Mouse (Mus musculus): ENCODE results near the gene Alg12. TPM values are rescaled to one million over a fixed set of nuclear protein-coding genes. Genes with fewer than 3 reads are reported as not detected.

The Alg12 gene
- polyA plus RNA-seq, 1 experiment from 2014 or later, result 8.8 TPM

DNA sequence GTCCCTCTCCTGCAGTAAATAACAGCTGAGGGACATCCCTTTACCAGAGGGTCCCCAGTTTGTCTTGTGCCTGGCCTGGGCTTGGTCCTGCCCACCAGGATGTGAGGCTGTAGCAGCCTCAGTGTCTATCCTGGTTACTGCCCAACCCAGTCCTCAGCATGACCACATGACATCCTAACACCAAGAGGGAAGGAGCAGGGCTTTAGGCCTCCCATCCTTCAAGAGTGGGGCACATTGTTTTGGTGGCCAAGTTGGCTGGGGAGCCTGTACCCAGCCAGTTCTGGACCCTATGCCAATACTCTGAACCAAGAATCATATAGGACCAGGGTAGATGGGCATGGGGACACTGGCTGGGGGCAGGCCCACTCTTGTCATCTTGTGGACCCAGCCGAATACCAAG, 29.5 kb upstream of the Alg12 start:
- Histone ChIP-seq H3K36me3 (ENCODE audit: control insufficient read depth, insufficient read depth) (no peaks in the 10 kb centered on the region), H3K9ac (replicated peaks; ENCODE audit: low read depth, low read length) (no peak overlapping the region), H3K4me1 (replicated peaks; ENCODE audit: control insufficient read depth, insufficient read depth, low read length) (no peaks in the 10 kb centered on the region), H3K9me3 (ENCODE audit: control insufficient read depth, low read length) (no peaks in the 10 kb centered on the region), H3K27ac (ENCODE audit: low read length) (no peak overlapping the region), H3K4me3 (replicated peaks; ENCODE audit: low read length) (no peak overlapping the region), H3K4me2 (ENCODE audit: low read length) (no peak overlapping the region), H3K27me3 (replicated peaks; ENCODE audit: control insufficient read depth, insufficient read depth, low read length) (no peaks in the 10 kb centered on the region)
- ATAC-seq, result no peak
- WGBS, result 100% methylated on average over 1 of the region's 1 CpGs

DNA sequence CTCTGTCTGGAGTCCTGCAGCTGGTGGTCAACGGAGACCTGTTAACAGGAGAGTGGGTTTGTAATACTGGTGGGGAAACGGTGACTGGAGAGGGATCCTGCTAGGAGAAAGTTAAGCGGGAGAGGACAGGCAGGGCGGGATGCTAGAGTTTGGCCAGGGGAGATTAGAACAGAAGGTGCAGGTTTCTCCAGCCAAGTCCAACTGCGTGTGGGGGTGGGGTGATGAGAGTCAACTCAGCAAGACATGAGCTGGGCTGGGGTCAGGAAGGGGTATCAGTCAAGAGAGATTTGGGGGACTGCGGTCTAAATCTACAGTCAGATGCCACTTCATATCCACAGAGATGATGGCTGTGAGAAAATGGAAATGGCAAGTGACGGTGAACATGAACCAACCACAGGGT, 25.8 kb upstream of the Alg12 start:
- no peak for ATAC-seq
- no peaks in the 10 kb centered on the region; the same call in 1 of the 2 replicates for H3K4me1 ChIP-seq (replicated peaks; ENCODE audit: control insufficient read depth, insufficient read depth, low read length)
- H3K36me3 ChIP-seq (ENCODE audit: control insufficient read depth, insufficient read depth), result no peaks in the 10 kb centered on the region
- 88% methylated on average over 7 of the region's 7 CpGs for WGBS
- H3K4me2 ChIP-seq (ENCODE audit: low read length), result no peak overlapping the region
- no peak overlapping the region for H3K9ac ChIP-seq (replicated peaks; ENCODE audit: low read depth, low read length)
- no peaks in the 10 kb centered on the region for H3K27me3 ChIP-seq (replicated peaks; ENCODE audit: control insufficient read depth, insufficient read depth, low read length)
- no peaks in the 10 kb centered on the region for H3K9me3 ChIP-seq (ENCODE audit: control insufficient read depth, low read length)
- no peak overlapping the region for H3K4me3 ChIP-seq (replicated peaks; ENCODE audit: low read length)
- no peak overlapping the region for H3K27ac ChIP-seq (ENCODE audit: low read length)

DNA sequence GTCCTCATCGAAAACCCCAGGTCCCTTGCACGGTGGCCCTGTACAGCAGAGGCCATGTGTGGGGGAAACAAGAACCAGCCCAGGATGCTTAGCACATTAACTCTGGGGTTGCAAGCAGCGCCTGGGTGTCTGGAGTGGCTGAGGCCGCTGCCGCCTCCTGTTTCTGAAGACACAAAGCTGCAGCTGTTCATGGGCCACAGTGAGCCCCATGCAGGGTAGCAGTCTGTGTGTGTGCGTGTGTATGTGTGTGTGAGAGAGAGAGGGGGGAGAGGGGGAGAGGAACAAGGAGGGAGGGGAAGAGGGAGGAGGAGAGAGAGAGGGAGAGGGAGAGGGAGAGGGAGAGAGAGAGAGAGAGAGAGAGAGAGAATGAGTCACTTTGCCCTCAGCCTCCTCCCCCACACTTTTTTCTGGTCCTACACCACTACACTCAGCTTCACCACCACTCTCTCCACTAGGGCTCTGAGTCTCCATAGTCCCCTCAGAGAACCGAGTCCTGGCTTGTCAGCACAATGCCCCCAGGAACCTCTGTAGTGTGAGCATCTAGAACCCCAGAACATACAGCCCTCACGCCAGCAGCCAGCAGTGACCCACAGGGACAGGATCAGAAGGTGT, 24.5 kb upstream of the Alg12 start:
- H3K9ac ChIP-seq (replicated peaks; ENCODE audit: low read depth, low read length), result no peak overlapping the region
- no peaks in the 10 kb centered on the region for H3K9me3 ChIP-seq (ENCODE audit: control insufficient read depth, low read length)
- H3K4me2 ChIP-seq (ENCODE audit: low read length), result no peak overlapping the region
- H3K4me3 ChIP-seq (replicated peaks; ENCODE audit: low read length), result no peak overlapping the region
- no peaks in the 10 kb centered on the region for H3K27me3 ChIP-seq (replicated peaks; ENCODE audit: control insufficient read depth, insufficient read depth, low read length)
- ATAC-seq, result peak; percentile 54
- H3K36me3 ChIP-seq (ENCODE audit: control insufficient read depth, insufficient read depth), result no peaks in the 10 kb centered on the region
- 37% methylated on average over 8 of the region's 8 CpGs for WGBS
- H3K4me1 ChIP-seq (replicated peaks; ENCODE audit: control insufficient read depth, insufficient read depth, low read length), result peaks cover 9% of the 10 kb centered on the region
- H3K27ac ChIP-seq (ENCODE audit: low read length), result peak overlapping the region; percentile 25; the same call in 1 of the 2 replicates

DNA sequence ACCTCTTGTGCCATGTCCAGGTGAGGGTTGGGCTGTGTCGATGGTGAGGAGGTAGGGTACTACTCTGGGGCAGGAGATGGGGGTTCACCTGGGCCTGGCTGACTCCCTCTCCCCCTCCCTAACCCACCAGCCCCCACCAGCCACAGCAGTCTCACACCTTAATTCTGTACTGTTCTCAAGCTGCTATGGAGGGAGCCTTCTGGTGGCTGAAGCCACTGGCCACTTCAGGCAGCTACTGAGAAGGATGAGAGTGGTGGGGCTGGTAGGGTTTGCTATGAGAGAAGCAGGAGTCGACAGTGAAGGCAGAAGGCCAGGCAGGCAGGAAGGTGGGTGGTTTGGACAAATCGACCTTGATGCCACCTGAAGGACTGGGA, 23.2 kb upstream of the Alg12 start:
- 74% methylated on average over 3 of the region's 3 CpGs for WGBS
- H3K36me3 ChIP-seq (ENCODE audit: control insufficient read depth, insufficient read depth), result no peaks in the 10 kb centered on the region
- no peak overlapping the region for H3K27ac ChIP-seq (ENCODE audit: low read length)
- no peak for ATAC-seq
- H3K9me3 ChIP-seq (ENCODE audit: control insufficient read depth, low read length), result no peaks in the 10 kb centered on the region
- no peak overlapping the region for H3K9ac ChIP-seq (replicated peaks; ENCODE audit: low read depth, low read length)
- H3K4me1 ChIP-seq (replicated peaks; ENCODE audit: control insufficient read depth, insufficient read depth, low read length), result peaks cover 16% of the 10 kb centered on the region
- H3K4me2 ChIP-seq (ENCODE audit: low read length), result no peak overlapping the region
- no peak overlapping the region for H3K4me3 ChIP-seq (replicated peaks; ENCODE audit: low read length)
- no peaks in the 10 kb centered on the region for H3K27me3 ChIP-seq (replicated peaks; ENCODE audit: control insufficient read depth, insufficient read depth, low read length)

DNA sequence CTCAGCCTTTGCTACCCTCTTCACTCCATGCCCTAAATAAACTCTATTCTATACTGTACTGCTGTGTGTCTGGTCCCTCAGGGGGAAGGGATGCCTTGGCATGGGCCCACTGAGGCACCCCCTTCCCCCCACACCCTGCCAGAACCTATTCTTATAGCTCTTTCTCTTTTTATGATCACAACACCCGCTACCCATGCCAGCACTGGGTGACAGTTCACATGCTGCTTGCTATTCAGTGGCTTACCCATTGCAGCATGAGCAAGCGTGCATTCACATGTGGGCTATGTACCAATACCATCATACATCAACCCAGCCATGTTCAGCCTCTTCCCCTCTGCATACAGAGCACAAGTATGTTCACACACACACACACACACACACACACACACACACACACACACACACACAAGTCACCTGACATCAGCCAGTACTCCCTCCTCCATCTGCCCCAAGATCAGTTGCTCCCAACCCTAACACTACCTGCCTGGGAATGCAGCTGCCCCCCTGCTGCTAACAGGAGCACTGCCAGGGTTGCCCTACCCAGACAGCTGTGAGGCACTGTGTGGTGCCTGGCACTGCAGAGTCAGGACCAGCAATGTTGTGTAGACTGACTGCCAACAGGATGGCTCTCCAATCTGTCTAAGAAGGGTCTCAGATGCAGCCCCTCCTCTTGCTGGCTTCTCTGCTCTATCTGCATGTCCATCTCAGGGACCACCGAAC, 22.6 kb upstream of the Alg12 start:
- no peak overlapping the region for H3K4me2 ChIP-seq (ENCODE audit: low read length)
- 76% methylated on average over 3 of the region's 3 CpGs for WGBS
- H3K4me3 ChIP-seq (replicated peaks; ENCODE audit: low read length), result no peak overlapping the region
- H3K9ac ChIP-seq (replicated peaks; ENCODE audit: low read depth, low read length), result no peak overlapping the region
- H3K4me1 ChIP-seq (replicated peaks; ENCODE audit: control insufficient read depth, insufficient read depth, low read length), result peaks cover 22% of the 10 kb centered on the region
- ATAC-seq, result no peak
- no peaks in the 10 kb centered on the region for H3K9me3 ChIP-seq (ENCODE audit: control insufficient read depth, low read length)
- H3K27ac ChIP-seq (ENCODE audit: low read length), result no peak overlapping the region
- H3K36me3 ChIP-seq (ENCODE audit: control insufficient read depth, insufficient read depth), result no peaks in the 10 kb centered on the region
- H3K27me3 ChIP-seq (replicated peaks; ENCODE audit: control insufficient read depth, insufficient read depth, low read length), result no peaks in the 10 kb centered on the region

DNA sequence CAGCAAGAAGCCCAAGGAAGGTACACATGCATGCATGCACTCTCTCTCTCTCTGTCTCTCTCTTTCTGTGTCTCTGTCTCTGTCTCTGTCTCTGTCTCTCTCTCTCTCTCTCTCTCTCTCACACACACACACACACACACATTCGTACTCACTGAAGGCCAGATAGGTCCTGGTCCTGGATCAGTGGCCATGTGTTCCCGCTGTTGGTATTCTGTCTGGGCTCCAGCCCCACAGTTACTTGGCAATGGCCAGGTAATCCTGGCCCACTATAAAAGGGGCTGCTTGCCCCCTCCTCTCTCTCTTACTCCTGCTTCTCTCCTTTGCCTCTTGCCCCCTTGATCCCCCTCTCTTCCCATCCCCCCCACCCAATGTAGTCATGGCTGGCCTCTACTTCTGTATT, 22.0 kb upstream of the Alg12 start:
- no peak for ATAC-seq
- WGBS, result 87% methylated on average over 2 of the region's 2 CpGs

DNA sequence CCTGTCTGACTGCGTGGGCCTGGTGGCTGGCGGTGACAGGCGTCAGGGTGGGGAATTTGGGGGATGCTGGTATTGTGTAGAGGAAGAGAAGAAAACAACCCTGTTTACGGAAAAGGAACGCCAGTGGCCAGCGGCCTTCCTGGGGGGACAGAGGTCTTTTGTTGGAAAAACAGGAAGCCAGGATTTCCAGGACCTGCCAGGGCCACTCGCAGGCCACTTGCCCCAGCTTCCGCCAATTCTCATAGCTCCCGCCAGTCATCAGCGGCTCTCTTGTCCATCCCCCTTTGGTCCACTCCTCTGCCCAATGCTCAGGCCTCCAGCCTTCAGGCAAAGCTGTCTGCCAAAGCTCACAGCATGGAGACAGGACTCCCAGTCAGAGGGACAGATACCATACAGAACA, 21.0 kb upstream of the Alg12 start:
- ATAC-seq, result no peak

More for the DNA sequence above, 22.0 kb upstream of the Alg12 start:
- Histone ChIP-seq H3K4me1 (replicated peaks; ENCODE audit: control insufficient read depth, insufficient read depth, low read length) (peaks cover 23% of the 10 kb centered on the region), H3K9ac (replicated peaks; ENCODE audit: low read depth, low read length) (no peak overlapping the region), H3K36me3 (ENCODE audit: control insufficient read depth, insufficient read depth) (no peaks in the 10 kb centered on the region), H3K27me3 (replicated peaks; ENCODE audit: control insufficient read depth, insufficient read depth, low read length) (no peaks in the 10 kb centered on the region), H3K4me3 (replicated peaks; ENCODE audit: low read length) (no peak overlapping the region), H3K9me3 (ENCODE audit: control insufficient read depth, low read length) (no peaks in the 10 kb centered on the region), H3K27ac (ENCODE audit: low read length) (no peak overlapping the region), H3K4me2 (ENCODE audit: low read length) (no peak overlapping the region)

DNA sequence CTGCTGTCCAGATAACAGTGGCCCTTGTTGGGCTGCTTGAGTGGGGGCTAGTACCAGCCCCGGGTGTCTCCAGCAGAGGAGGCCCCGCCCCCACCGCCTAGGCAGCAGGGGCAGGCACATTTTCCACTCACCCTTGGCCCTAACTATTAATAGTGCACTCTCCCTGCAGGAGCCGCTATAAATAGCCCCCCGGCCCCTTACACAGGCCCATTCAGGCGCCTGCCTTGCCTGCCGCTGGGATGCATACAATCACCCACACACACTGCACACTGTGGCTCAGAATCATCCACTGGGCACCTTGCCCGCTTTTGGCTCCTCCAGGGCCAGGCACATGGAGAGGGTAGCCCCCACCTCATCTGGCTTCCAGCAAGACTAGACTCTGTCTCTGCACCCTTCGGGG, 20.2 kb upstream of the Alg12 start:
- WGBS, result 12% methylated on average over 9 of the region's 9 CpGs
- no peaks in the 10 kb centered on the region for H3K9me3 ChIP-seq (ENCODE audit: control insufficient read depth, low read length)
- no peaks in the 10 kb centered on the region for H3K36me3 ChIP-seq (ENCODE audit: control insufficient read depth, insufficient read depth)
- no peak overlapping the region; the same call in 1 of the 2 replicates for H3K4me2 ChIP-seq (ENCODE audit: low read length)
- ATAC-seq, result peak; percentile 69
- H3K9ac ChIP-seq (replicated peaks; ENCODE audit: low read depth, low read length), result peak overlapping the region; percentile 9; the same call in 1 of the 2 replicates
- peak overlapping the region; percentile 53 for H3K27ac ChIP-seq (ENCODE audit: low read length)
- H3K27me3 ChIP-seq (replicated peaks; ENCODE audit: control insufficient read depth, insufficient read depth, low read length), result no peaks in the 10 kb centered on the region
- no peak overlapping the region for H3K4me3 ChIP-seq (replicated peaks; ENCODE audit: low read length)
- peaks cover 23% of the 10 kb centered on the region for H3K4me1 ChIP-seq (replicated peaks; ENCODE audit: control insufficient read depth, insufficient read depth, low read length)

More for the DNA sequence above, 21.0 kb upstream of the Alg12 start:
- Histone ChIP-seq H3K9me3 (ENCODE audit: control insufficient read depth, low read length) (no peaks in the 10 kb centered on the region), H3K4me2 (ENCODE audit: low read length) (no peak overlapping the region), H3K4me1 (replicated peaks; ENCODE audit: control insufficient read depth, insufficient read depth, low read length) (peaks cover 23% of the 10 kb centered on the region), H3K36me3 (ENCODE audit: control insufficient read depth, insufficient read depth) (no peaks in the 10 kb centered on the region), H3K27ac (ENCODE audit: low read length) (peak overlapping the region; percentile 53; the same call in 1 of the 2 replicates), H3K4me3 (replicated peaks; ENCODE audit: low read length) (no peak overlapping the region), H3K9ac (replicated peaks; ENCODE audit: low read depth, low read length) (no peak overlapping the region), H3K27me3 (replicated peaks; ENCODE audit: control insufficient read depth, insufficient read depth, low read length) (no peaks in the 10 kb centered on the region)
- WGBS, result 59% methylated on average over 10 of the region's 10 CpGs

DNA sequence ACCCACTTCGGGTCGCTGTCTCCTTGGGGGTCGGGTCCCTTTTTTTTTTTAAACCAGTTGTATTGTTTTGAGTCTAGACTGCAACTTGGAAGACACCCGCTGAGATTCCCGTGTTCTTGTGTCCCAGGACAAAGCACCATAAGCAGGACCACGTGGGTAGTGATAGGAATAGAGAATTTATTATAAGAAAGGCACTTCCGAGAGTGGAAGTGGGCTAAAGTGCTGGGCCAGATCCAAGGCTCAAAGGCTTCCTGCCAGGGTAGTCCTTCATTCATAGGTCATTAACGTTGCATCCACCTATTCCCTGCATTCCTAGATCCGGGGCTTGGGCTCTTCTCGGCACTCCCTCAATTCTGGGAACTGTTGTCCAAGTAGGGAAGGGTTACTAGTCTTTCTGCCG, 18.9 kb upstream of the Alg12 start:
- Histone ChIP-seq H3K36me3 (ENCODE audit: control insufficient read depth, insufficient read depth) (no peaks in the 10 kb centered on the region), H3K27me3 (replicated peaks; ENCODE audit: control insufficient read depth, insufficient read depth, low read length) (no peaks in the 10 kb centered on the region), H3K9me3 (ENCODE audit: control insufficient read depth, low read length) (no peaks in the 10 kb centered on the region), H3K27ac (ENCODE audit: low read length) (no peak overlapping the region; the same call in 1 of the 2 replicates), H3K4me1 (replicated peaks; ENCODE audit: control insufficient read depth, insufficient read depth, low read length) (peaks cover 23% of the 10 kb centered on the region), H3K9ac (replicated peaks; ENCODE audit: low read depth, low read length) (peak overlapping the region; percentile 75), H3K4me3 (replicated peaks; ENCODE audit: low read length) (peak overlapping the region; percentile 64), H3K4me2 (ENCODE audit: low read length) (peak overlapping the region; percentile 93)
- ATAC-seq, result no peak
- under 1% methylated on average over 11 of the region's 11 CpGs for WGBS
